Mouse (Mus musculus) kidney, postnatal 36 days (tissue): ENCODE results near the gene Chmp4b.

Source experiments
- DNase-seq, 2 experiments: peaks; one replicate each; pipeline ENCODE4 v3.0.0; 2021 to 2022; ENCODE audit warnings: mixed read lengths in 2 of 2

Chmp4b gene

GRCm38 (mm10) chr2:154684901-154685470 lies 33.5 kb downstream of the Chmp4b start:
- DNase-seq = no peak

GRCm38 (mm10) chr2:154685772-154686171 lies 34.3 kb downstream of the Chmp4b start:
- DNase-seq = no peak

GRCm38 (mm10) chr2:154686819-154687218 lies 35.3 kb downstream of the Chmp4b start:
- no peak for DNase-seq

GRCm38 (mm10) chr2:154689391-154689790 lies 37.9 kb downstream of the Chmp4b start:
- DNase-seq = no peak

GRCm38 (mm10) chr2:154690959-154691358 lies 39.5 kb downstream of the Chmp4b start:
- no peak for DNase-seq

- DNase-seq = no peak
Measured at GRCm38 (mm10) chr2:154693186-154693940, 41.9 kb downstream of the Chmp4b start.

DNA sequence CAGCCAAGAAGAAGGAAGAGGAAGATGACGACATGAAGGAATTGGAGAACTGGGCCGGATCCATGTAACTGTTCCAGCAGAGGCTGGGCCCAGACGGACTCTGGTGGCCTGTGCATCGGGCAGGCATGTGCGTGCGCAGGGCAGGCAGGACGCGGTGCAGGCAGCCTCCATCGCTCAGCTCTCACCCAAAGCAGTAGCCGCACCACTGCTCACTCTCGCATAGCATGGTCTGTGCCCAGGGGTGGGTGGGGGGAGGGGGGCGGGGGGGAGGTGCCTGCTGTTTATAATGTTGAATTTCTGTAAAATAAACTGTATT lies 42.4 kb downstream of the Chmp4b start:
- DNase-seq = peak in 1 of 2 experiments; percentile 18

DNA sequence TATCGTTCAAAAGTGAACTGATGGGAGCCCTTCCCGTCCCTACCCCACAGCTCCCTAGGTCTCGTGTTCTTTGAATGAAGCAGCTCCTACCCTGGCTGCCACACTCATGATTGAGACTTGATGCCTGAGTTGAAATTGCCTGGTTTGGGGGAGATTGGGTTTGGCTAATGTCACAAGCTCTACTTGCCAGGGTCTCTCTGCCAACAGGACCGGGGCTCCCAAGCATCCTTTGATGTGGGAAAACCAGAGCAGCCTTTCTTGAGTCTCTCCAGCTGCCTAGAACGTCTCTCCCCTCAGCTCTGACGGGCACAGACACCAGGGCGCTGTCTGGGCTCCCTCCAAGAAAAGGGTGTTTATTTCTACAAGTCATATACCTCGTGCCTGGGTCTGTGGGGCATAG lies 44.2 kb downstream of the Chmp4b start:
- DNase-seq = no peak

- DNase-seq = no peak
Measured at GRCm38 (mm10) chr2:154696660-154697059, 45.2 kb downstream of the Chmp4b start.

DNA sequence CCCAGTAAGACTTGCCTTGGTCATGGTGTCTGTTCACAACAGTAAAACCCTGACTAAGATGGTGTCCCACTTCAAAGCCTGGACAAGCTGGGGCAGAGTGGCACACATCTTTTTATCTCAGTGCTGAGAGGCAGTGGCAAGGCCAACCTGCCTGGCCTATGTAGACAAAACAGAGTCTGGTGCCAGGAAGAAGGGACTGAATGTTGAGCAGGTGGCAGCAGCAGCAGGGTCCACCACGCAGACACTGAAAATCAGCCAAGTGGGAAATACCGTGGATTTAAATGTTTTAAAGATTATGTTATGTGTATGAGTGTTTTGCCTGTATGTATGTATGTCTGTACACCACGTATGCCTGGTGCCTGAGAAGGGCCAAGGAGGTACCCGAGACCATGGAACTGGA lies 47.9 kb downstream of the Chmp4b start:
- DNase-seq = no peak

DNA sequence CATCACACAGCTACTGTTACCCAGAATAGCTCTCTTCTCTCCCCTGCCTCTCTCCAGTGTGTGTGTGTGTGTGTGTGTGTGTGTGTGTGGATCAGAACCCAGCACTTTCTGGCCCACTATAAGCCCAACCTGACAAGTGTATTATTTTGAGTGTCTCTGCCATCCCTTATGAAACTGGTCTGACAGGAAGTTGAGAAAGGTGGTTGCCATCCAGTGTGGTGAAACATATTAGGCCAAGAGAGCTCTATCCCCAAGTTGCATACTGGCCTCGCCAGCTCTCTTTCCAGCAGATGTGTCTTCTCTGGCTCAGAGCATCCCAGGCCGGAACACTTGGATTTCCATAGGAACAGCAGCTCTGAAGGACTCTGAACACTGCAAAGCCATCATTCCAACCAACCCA lies 48.7 kb downstream of the Chmp4b start:
- DNase-seq = no peak

DNA sequence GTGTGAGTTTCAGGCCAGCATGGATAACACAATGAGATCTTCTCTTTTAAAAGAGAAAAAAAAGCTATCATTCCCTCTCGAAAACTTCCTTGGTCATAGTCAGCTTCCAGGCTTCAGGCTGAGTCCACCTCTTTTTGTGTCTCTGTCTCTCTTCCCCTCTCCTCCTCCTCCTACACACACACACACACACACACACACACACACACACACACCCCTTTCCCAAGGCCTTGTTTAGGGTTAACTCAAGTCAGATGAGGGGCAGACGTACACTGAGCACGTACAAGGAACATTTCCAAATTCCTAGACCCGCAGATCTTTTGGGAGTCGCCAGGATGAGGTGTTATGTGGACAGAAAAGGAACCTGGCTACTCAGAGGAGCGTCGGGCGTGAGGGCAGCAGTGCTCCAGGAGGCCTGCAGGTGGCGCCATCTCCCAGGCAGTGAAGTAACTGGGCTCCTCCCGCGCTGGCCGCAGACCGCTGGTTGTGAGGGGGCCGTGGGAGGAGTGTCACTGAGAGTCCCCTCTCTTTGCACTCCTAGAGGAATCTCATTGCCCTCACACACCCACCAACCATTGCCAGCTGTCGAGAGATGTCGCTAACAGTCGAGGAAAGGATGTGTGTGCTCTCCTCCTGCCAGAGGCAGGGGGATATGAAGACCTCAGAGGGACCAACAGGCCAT lies 51.3 kb downstream of the Chmp4b start:
- DNase-seq = peak; percentile 42 to 83

- DNase-seq = no peak
Measured at GRCm38 (mm10) chr2:154706526-154707280, 55.2 kb downstream of the Chmp4b start.

DNA sequence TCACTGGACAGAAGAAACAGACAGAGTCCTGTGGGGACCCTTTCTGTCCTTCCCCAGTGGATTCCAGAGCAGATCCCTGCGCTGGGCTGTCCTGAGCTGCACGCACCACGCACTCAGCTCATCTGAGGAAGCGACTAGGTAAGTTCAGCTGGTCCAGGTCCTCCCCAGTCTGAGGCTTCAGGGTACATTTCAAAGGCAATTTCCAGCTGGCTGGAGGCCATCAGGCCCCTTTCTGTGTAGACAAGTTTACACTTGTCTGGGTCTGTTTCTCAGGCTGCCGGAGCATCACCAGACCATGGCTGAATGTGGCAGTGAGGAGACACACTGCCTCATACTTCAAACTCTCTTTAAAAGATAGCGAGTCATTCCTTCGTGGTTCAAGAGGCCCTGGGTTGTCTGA lies 55.8 kb downstream of the Chmp4b start:
- no peak for DNase-seq

- DNase-seq = no peak
Measured at GRCm38 (mm10) chr2:154707830-154708385, 56.4 kb downstream of the Chmp4b start.

- no peak for DNase-seq
Measured at GRCm38 (mm10) chr2:154711701-154712100, 60.2 kb downstream of the Chmp4b start.

GRCm38 (mm10) chr2:154712271-154712677 lies 60.8 kb downstream of the Chmp4b start:
- DNase-seq = peak; percentile 30 to 73

DNA sequence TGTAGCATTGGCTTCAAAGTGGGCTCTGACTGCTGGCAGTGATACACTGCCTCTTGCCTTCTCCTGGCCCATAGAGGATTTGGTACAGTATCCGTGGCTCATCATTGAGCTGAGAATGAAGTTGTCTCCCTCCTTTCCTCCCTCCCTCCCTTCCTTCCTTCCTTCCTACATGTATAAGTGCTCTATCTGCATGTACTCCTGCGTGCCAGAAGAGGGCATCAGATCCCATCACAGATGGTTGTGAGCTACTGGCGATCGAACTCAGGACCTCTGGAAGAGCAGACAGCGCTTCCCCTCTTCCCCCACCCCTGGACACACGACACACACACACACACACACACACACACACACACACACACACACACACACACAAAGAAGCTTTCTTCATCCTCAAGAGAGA lies 61.6 kb downstream of the Chmp4b start:
- peak in 1 of 2 experiments; percentile 51 for DNase-seq

DNA sequence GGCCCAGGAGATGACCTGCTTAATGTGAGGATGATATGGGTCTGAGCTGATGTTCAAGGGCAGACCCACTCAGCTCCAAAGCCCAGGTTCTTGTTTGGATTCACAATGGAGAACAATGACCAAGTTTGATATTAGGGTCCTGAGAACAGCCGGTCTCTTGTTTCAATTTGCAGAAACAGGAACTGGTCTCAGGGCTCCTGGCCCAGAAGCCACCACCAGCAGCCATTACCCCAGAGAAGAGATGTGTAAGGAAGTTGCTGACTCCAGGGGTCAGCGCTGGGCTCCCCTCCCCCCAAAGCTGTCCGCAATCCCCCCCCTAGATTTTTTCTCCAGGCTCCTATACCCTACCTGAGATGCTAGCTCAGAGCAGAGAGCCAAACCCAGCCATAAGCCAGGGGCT lies 62.5 kb downstream of the Chmp4b start:
- DNase-seq = no peak

DNA sequence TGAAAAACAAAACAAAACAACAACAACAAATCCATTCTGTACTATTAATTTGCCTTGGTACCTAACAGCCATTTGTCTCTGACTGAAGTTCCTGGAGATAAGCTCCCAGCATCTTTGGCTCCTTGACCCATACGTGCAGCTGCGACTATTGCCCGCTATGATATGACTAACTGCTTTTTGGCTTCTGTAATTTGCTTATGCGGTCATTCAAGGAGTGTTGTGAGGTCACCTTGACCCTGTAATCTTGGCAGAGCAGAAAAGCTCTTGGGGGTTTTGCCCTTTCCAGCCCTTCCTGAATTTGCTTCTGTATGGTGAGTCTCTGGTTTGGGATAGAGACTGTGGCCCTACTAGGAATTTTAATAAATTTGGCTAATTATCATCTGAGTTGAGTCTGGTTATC lies 65.1 kb downstream of the Chmp4b start:
- DNase-seq = no peak

GRCm38 (mm10) chr2:154717081-154717480 lies 65.6 kb downstream of the Chmp4b start:
- DNase-seq = no peak

DNA sequence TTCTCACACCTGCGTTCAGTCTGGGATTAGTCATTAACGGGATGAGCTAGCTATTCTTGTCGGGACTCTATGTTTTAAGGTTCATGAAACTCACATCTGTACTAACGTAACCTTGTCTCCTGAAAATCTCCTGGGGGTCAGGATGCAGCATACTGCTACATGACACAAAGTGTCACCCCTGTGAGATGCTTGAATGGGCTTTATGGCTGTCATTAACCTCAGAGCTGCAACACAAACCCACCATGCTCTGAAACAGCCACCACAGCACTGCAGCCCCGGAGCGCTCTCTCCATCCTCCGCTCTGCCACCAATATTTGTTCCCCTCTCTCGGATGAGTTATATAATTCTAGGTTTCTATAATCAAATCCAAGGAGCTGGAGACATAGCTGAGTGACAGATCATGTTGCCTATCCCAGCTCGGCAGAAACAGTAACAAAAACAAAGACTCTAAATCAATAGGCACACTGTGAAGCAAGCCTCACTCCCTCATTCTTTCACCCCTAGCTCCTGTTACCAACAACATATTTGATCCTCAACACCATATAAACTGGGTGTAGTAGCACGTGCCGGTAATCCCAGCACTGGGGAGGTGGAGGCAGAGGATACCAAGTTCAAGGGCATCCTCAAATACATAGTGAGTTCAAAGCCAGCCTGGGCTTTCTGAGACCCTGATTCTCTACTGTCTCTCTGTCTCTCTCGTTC lies 67.5 kb downstream of the Chmp4b start:
- DNase-seq = no peak

GRCm38 (mm10) chr2:154720315-154720714 lies 68.8 kb downstream of the Chmp4b start:
- no peak for DNase-seq
